Mouse (Mus musculus) activated CD4-positive, CD25-positive, alpha-beta regulatory T cell, adult 4 months (primary cell): ENCODE results near the gene Chrnb2. TPM values are rescaled to one million over a fixed set of nuclear protein-coding genes. Genes with fewer than 3 reads are reported as not detected.

Experiments used
- ATAC-seq: one replicate; pipeline ENCODE4 v1.8.0; 2017
- polyA plus RNA-seq, 2 experiments: library from polyadenylated mRNA; unstranded; fragments of 100-300 nt; shearing (Covaris generic); gene quantifications; one replicate each; pipeline ENCODE4 v1.2.1; 2017

Chrnb2 gene
- polyA plus RNA-seq, 2 experiments from 2014 or later = 1.3 to 1.4 TPM

- no peak for ATAC-seq
These were observed 11.6 kb upstream of the Chrnb2 start for GRCm38 (mm10) chr3:89776001-89776400.

GRCm38 (mm10) chr3:89774236-89774960, 10.0 kb upstream of the Chrnb2 start:
- ATAC-seq = no peak

GRCm38 (mm10) chr3:89773740-89774211, 9.3 kb upstream of the Chrnb2 start:
- ATAC-seq = no peak

GRCm38 (mm10) chr3:89772968-89773709, 8.7 kb upstream of the Chrnb2 start, which contains the start of gene Ube2q1:
Gene Ube2q1, plus strand, starts transcription at chr3:89773616.
- peak; percentile 92 for ATAC-seq

- ATAC-seq = peak; percentile 51
These were observed 8.1 kb upstream of the Chrnb2 start for GRCm38 (mm10) chr3:89772588-89772967.

GRCm38 (mm10) chr3:89770425-89771002, 6.1 kb upstream of the Chrnb2 start:
- ATAC-seq = no peak

- no peak for ATAC-seq
These were observed 5.2 kb upstream of the Chrnb2 start for GRCm38 (mm10) chr3:89769584-89769983.

GRCm38 (mm10) chr3:89759786-89760185, 4.6 kb downstream of the Chrnb2 start:
- ATAC-seq = no peak

GRCm38 (mm10) chr3:89757851-89758250, 6.6 kb downstream of the Chrnb2 start:
- no peak for ATAC-seq

- no peak for ATAC-seq
These were observed 9.1 kb downstream of the Chrnb2 start for GRCm38 (mm10) chr3:89755283-89755682.

- no peak for ATAC-seq
These were observed 12.1 kb downstream of the Chrnb2 start for GRCm38 (mm10) chr3:89752307-89752706.

- ATAC-seq = no peak
These were observed 25.9 kb downstream of the Chrnb2 start for GRCm38 (mm10) chr3:89738509-89738908.

GRCm38 (mm10) chr3:89732091-89732490, 32.3 kb downstream of the Chrnb2 start:
- no peak for ATAC-seq

- ATAC-seq = peak; percentile 94
These were observed 33.8 kb downstream of the Chrnb2 start for GRCm38 (mm10) chr3:89730350-89731331.

- no peak for ATAC-seq
These were observed 35.6 kb downstream of the Chrnb2 start for GRCm38 (mm10) chr3:89728848-89729247.

- ATAC-seq = peak; percentile 62
These were observed 37.4 kb downstream of the Chrnb2 start for GRCm38 (mm10) chr3:89727028-89727427.

- no peak for ATAC-seq
These were observed 40.9 kb downstream of the Chrnb2 start for GRCm38 (mm10) chr3:89723400-89724084.

- ATAC-seq = no peak
These were observed 42.4 kb downstream of the Chrnb2 start for GRCm38 (mm10) chr3:89722032-89722431.

GRCm38 (mm10) chr3:89715967-89716256, 48.5 kb downstream of the Chrnb2 start:
- no peak for ATAC-seq

GRCm38 (mm10) chr3:89715207-89715966, 49.0 kb downstream of the Chrnb2 start:
- peak; percentile 40 for ATAC-seq
